ENCODE assay signal across 31 mouse cellular contexts in genomic region chr1:91530166-91530565, GRCm38 (mm10). TPM values are rescaled to one million over a fixed set of nuclear protein-coding genes. Genes with fewer than 3 reads are reported as not detected.
DNase-seq lines count a peak whose midpoint lies in the region; ATAC-seq and TF ChIP-seq lines count a peak whose summit lies in the region.
"Had no signal": no experiment of that assay in that cellular context is flagged by ENCODE, and none has a peak within 500 bp of the region (broad histone marks: within the 10 kb centered on the region; RNA-seq: fewer than 3 reads in every experiment).

No protein-coding gene starts in this region.

- H3K4me3 ChIP-seq in kidney, embryonic 14.5 days (ENCODE audit: low read length) = no peak overlapping the region
- no peak overlapping the region for H3K4me3 ChIP-seq in kidney, adult 2 months (ENCODE audit: insufficient read depth, low read depth, low read length)
- H3K4me3 ChIP-seq: embryonic facial prominence, embryonic 13.5 days; forebrain, embryonic 10.5 days; forebrain, embryonic 15.5 days; heart, adult 2 months; heart, embryonic 13.5 days; hindbrain, embryonic 12.5 days; intestine, embryonic 15.5 days; limb, embryonic 13.5 days; neural tube, embryonic 12.5 days had no signal

- 92% methylated on average over 9 of the region's 9 CpGs for WGBS in kidney, embryonic 14.5 days
- WGBS in kidney, adult 2 months = 52% methylated on average over 9 of the region's 9 CpGs

- H3K4me2 ChIP-seq in kidney, embryonic 14.5 days (replicated peaks; ENCODE audit: low read depth, low read length) = no peak overlapping the region
- H3K4me2 ChIP-seq: embryonic facial prominence, embryonic 13.5 days; forebrain, embryonic 15.5 days; heart, embryonic 13.5 days; hindbrain, embryonic 12.5 days; intestine, embryonic 15.5 days; limb, embryonic 13.5 days; neural tube, embryonic 12.5 days had no signal

- no peak overlapping the region for H3K27ac ChIP-seq in kidney, embryonic 14.5 days (ENCODE audit: low read depth, low read length)
- H3K27ac ChIP-seq in kidney, adult 2 months (ENCODE audit: insufficient read depth, low read depth, low read length) = peak overlapping the region; percentile 70
- H3K27ac ChIP-seq: embryonic facial prominence, embryonic 13.5 days; forebrain, embryonic 10.5 days; forebrain, embryonic 15.5 days; heart, adult 2 months; heart, embryonic 13.5 days; hindbrain, embryonic 12.5 days; hindbrain, postnatal 0 days; intestine, embryonic 15.5 days; limb, embryonic 13.5 days; macrophage; neural tube, embryonic 12.5 days had no signal

- no peak for ATAC-seq in kidney, embryonic 14.5 days (ENCODE audit: low FRiP score, low TSS enrichment)
- ATAC-seq: CD4-positive, CD25-positive, alpha-beta regulatory T cell, adult 4 months; forebrain, embryonic 15.5 days; hindbrain, postnatal 0 days; intestine, embryonic 15.5 days; lung, postnatal 0 days had no signal

- TF ChIP-seq POLR2A in kidney, adult 2 months (IDR thresholded peaks at IDR 0.05; ENCODE audit: low read depth, low read length) = no peak

- TF ChIP-seq CTCF in kidney, adult 2 months (conservative IDR thresholded peaks at IDR 0.05; ENCODE audit: insufficient read depth, insufficient read length, low read depth, low read length) = no peak

- H3K36me3 ChIP-seq in kidney, embryonic 14.5 days (ENCODE audit: control insufficient read depth, insufficient read depth, low read length) = peaks cover 25% of the 10 kb centered on the region
- no peaks in the 10 kb centered on the region; the same call in 1 of the 2 replicates for H3K36me3 ChIP-seq in kidney, adult 2 months (ENCODE audit: control insufficient read depth, insufficient read depth, low read length)

- H3K27me3 ChIP-seq in kidney, embryonic 14.5 days (ENCODE audit: control insufficient read depth, insufficient read depth, low read length) = no peaks in the 10 kb centered on the region
- H3K27me3 ChIP-seq in kidney, adult 2 months (replicated peaks; ENCODE audit: control insufficient read depth, insufficient read depth, low read length) = no peaks in the 10 kb centered on the region
- H3K27me3 ChIP-seq: embryonic facial prominence, embryonic 13.5 days; forebrain, embryonic 15.5 days; heart, embryonic 13.5 days; hindbrain, embryonic 12.5 days; intestine, embryonic 15.5 days; neural tube, embryonic 12.5 days had no signal

- no peaks in the 10 kb centered on the region for H3K4me1 ChIP-seq in kidney, embryonic 14.5 days (ENCODE audit: control insufficient read depth, insufficient read depth, low read length)
- H3K4me1 ChIP-seq in kidney, adult 2 months (ENCODE audit: control insufficient read depth, insufficient read depth, low read length) = peaks cover 6% of the 10 kb centered on the region; the same call in 1 of the 2 replicates
- H3K4me1 ChIP-seq: forebrain, embryonic 10.5 days; forebrain, embryonic 15.5 days; hindbrain, embryonic 12.5 days; intestine, embryonic 15.5 days; neural tube, embryonic 12.5 days had no signal

- peak; percentile 69 for DNase-seq in kidney, adult 18-20 months
- peak; percentile 86 for DNase-seq in kidney, adult 2 months
- DNase-seq in kidney, adult 9 months = peak; percentile 82
- peak; percentile 68 to 87 for DNase-seq in kidney, postnatal 25 days
- no peak for DNase-seq in adrenal gland, postnatal 4 days (ENCODE audit: low spot score in 2 of 2)
- no peak for DNase-seq in gastrocnemius, postnatal 10 days
- DNase-seq: adrenal gland, postnatal 14 days; cerebellum, adult 11-12 months; cerebellum, adult 9-11 months; gastrocnemius, postnatal 36 days; heart, adult 2 months; heart, postnatal 10 days; lung, adult 18-20 months; midbrain, embryonic 14.5 days; right cerebral cortex, adult 18-20 months; spleen, adult 18-20 months; thymus, adult 2 months; thymus, postnatal 36 days had no signal

- H3K9ac ChIP-seq in kidney, embryonic 14.5 days (ENCODE audit: low read depth, low read length) = no peak overlapping the region
- H3K9ac ChIP-seq: embryonic facial prominence, embryonic 13.5 days; forebrain, embryonic 15.5 days; heart, embryonic 13.5 days; hindbrain, embryonic 12.5 days; intestine, embryonic 15.5 days; limb, embryonic 13.5 days; neural tube, embryonic 12.5 days had no signal

- no peaks in the 10 kb centered on the region for H3K9me3 ChIP-seq in kidney, embryonic 14.5 days (ENCODE audit: control insufficient read depth, low read length)
- H3K9me3 ChIP-seq: embryonic facial prominence, embryonic 13.5 days; forebrain, embryonic 10.5 days; forebrain, embryonic 15.5 days; heart, embryonic 13.5 days; hindbrain, embryonic 12.5 days; intestine, embryonic 15.5 days; limb, embryonic 13.5 days; neural tube, embryonic 12.5 days had no signal

RNA-seq across cellular contexts. Expression of gene Asb1, which starts 10.2 kb away (rescaled TPM):
- 2.4 and 5.9 TPM in 2 replicates for polyA plus RNA-seq in kidney, embryonic 14.5 days (2014; fragmentation: Nextera tagmentation; extraction: Ambion mirVana)
- 7.3 and 7.6 TPM in 2 replicates for polyA plus RNA-seq in kidney, adult 2 months (2012; rRNA removed)
- 10 to 100 TPM; 19.0 to 25.7 TPM for total RNA-seq in adrenal gland, postnatal 4 days (2021)
- 10 to 100 TPM; 13.2 to 15.6 TPM for total RNA-seq in gastrocnemius, postnatal 10 days (2021)

RNA-seq across cellular contexts. Expression of gene Traf3ip1, which starts 35.7 kb away (rescaled TPM):
- polyA plus RNA-seq in kidney, embryonic 14.5 days (2014; fragmentation: Nextera tagmentation; extraction: Ambion mirVana) = 7.6 and 7.7 TPM in 2 replicates
- 9.8 and 11.2 TPM in 2 replicates for polyA plus RNA-seq in kidney, adult 2 months (2012; rRNA removed)
- 10 to 100 TPM; 10.5 to 12.6 TPM for total RNA-seq in adrenal gland, postnatal 4 days (2021)
- 1 to 10 TPM; 3.4 to 3.8 TPM for total RNA-seq in gastrocnemius, postnatal 10 days (2021)

Comparison
In these comparisons a context has a peak if more than half of its experiments do, and no peak if none do; other contexts are left out.
1. DNase-seq: peak in kidney, adult 18-20 months (single experiment), kidney, adult 2 months (single experiment), kidney, adult 9 months (single experiment) and kidney, postnatal 25 days (2 of 2); none in adrenal gland, postnatal 4 days (0 of 2) and gastrocnemius, postnatal 10 days (single experiment).